Comparison of ENCODE assay signal across 9 mouse cellular contexts in genomic region chr4:134430381-134431004, GRCm38 (mm10). TPM values are rescaled to one million over a fixed set of nuclear protein-coding genes. Genes with fewer than 3 reads are reported as not detected.
DNase-seq lines count a peak whose midpoint lies in the region; ATAC-seq lines count a peak whose summit lies in the region.
"Had no signal": no experiment of that assay in that cellular context is flagged by ENCODE, and none has a peak within 500 bp of the region (broad histone marks: within the 10 kb centered on the region; RNA-seq: fewer than 3 reads in every experiment).

No protein-coding gene starts in this region.

- DNase-seq in MN1 (ENCODE audit: low spot score) = peak; percentile 97
- DNase-seq in cerebellum, adult 8-10 months = peak; percentile 80
- peak; percentile 40 for DNase-seq in forelimb bud, embryonic 11.5 days (ENCODE audit: low read depth, low spot score)
- peak; percentile 84 for DNase-seq in layer of hippocampus, adult 9-10 months (ENCODE audit: low spot score)
- DNase-seq in lung, postnatal 10 days = peak; percentile 76
- DNase-seq in right cerebral cortex, postnatal 10 days (ENCODE audit: low spot score in 2 of 2) = peak; percentile 94 to 97
- no peak for DNase-seq in spleen, postnatal 36 days (ENCODE audit: low spot score in 2 of 2)

- ATAC-seq in granulocyte monocyte progenitor cell, adult 5-6 weeks (replicated peaks; ENCODE audit: poor library complexity, severe bottlenecking) = no peak
- ATAC-seq: Patski had no signal

RNA-seq across cellular contexts. Expression of gene Pafah2, which starts 34.4 kb away (rescaled TPM):
- 10.5 and 22.1 TPM in 2 replicates for total RNA-seq in granulocyte monocyte progenitor cell, adult 5-6 weeks (2014; fragmentation: Nextera tagmentation)
- total RNA-seq in granulocyte monocyte progenitor cell, adult 5-6 weeks (2017) = 10.4 and 10.6 TPM in 2 replicates

RNA-seq across cellular contexts. Expression of gene Stmn1, which starts 37.6 kb away (rescaled TPM):
- 878 and 904 TPM in 2 replicates for total RNA-seq in granulocyte monocyte progenitor cell, adult 5-6 weeks (2014; fragmentation: Nextera tagmentation)
- 966 and 982 TPM in 2 replicates for total RNA-seq in granulocyte monocyte progenitor cell, adult 5-6 weeks (2017)

RNA-seq across cellular contexts. Expression of gene Extl1, which starts 46.8 kb away (rescaled TPM):
- not detected in 2 replicates for total RNA-seq in granulocyte monocyte progenitor cell, adult 5-6 weeks (2014; fragmentation: Nextera tagmentation)
- total RNA-seq in granulocyte monocyte progenitor cell, adult 5-6 weeks (2017) = not detected in 2 replicates

Comparison
In these comparisons a context has a peak if more than half of its experiments do, and no peak if none do; other contexts are left out.
1. DNase-seq: peak in MN1 (single experiment), cerebellum, adult 8-10 months (single experiment), forelimb bud, embryonic 11.5 days (single experiment), layer of hippocampus, adult 9-10 months (single experiment), lung, postnatal 10 days (single experiment) and right cerebral cortex, postnatal 10 days (2 of 2); none in spleen, postnatal 36 days (0 of 2).